Mouse (Mus musculus) C2C12 (cell line): ENCODE measurements around the gene Kansl1.

ENCODE experiments used
- CEBPB ChIP-seq: IDR thresholded peaks from one replicate; pipeline ENCODE4 v1.6.1; 2011; ENCODE audit warnings: low read depth, mild to moderate bottlenecking, control low read depth, moderate library complexity
- CTCF ChIP-seq: IDR thresholded peaks from one replicate; pipeline ENCODE4 v1.5.1; 2011; ENCODE audit not compliant: control insufficient read depth, insufficient read depth, insufficient read length
- MAX ChIP-seq: IDR thresholded peaks from one replicate; pipeline ENCODE4 v1.6.1; 2011; ENCODE audit warnings: mild to moderate bottlenecking, control low read depth
- MYOD1 ChIP-seq: IDR thresholded peaks from one replicate; pipeline ENCODE4 v1.6.1; 2011; ENCODE audit warnings: low read depth; ENCODE audit not compliant: control insufficient read depth, insufficient read length

GRCm38 (mm10) chr11:104329185-104329926 lies 139.3 kb downstream of the Kansl1 start:
- no peak for TF ChIP-seq CTCF
- no peak for TF ChIP-seq CEBPB
- no peak for TF ChIP-seq MAX
- no peak for TF ChIP-seq MYOD1
